Mouse (Mus musculus): ENCODE data around the gene Tnrc18. TPM values are rescaled to one million over a fixed set of nuclear protein-coding genes. Genes with fewer than 3 reads are reported as not detected.
A peak's percentile ranks its signal among the peaks of the same experiment; 100 is the strongest.

Gene Tnrc18
- polyA plus RNA-seq, 1 experiment from 2014 or later: 8.9 TPM

GRCm38 (mm10) chr5:142703569-142703968 is 113.9 kb downstream of the Tnrc18 start:
- Histone ChIP-seq H3K9me3 (replicated peaks) (no peaks in the 10 kb centered on the region), H3K27me3 (replicated peaks) (peaks cover 63% of the 10 kb centered on the region)
- 72% methylated on average over 10 of the region's 10 CpGs for WGBS (ENCODE audit: insufficient replicate concordance)

DNA sequence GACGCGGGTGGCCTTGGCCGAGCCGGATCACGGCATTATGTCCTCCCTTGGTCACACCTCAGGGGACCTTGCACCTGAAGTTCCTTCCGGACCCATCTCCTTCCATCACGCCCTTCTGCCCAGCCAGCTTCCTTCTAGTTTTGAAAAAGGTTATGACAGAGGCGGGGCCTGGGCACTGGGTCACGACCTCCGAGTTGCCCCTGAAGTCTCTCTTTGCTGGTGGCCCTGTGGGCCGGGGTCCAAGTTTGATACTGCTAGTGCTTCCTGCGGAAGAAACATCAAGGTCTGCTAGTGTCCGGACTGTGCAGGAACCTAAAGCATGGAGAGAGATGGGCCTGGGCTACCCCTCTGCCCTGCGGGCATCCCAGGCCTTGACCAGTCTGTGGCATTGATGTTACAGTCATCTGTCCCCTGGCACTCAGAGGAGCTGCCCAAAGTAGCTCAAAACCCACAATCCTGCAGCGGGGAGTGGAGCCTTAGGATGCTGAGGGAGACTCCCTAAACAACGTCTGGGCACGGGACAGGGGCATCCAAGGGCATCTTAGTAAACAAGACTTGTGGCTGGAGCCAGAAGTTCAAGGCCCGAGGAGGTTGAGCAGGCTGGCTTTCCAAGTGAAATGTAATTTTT is 114.8 kb downstream of the Tnrc18 start:
- peak overlapping the region; percentile 57 for H3K4me3 ChIP-seq
- H3K4me2 ChIP-seq: peak overlapping the region; percentile 83
- H3K36me3 ChIP-seq: no peaks in the 10 kb centered on the region
- no peak overlapping the region for H3K9ac ChIP-seq
- H3K27ac ChIP-seq: no peak overlapping the region
- H3K27me3 ChIP-seq (replicated peaks): peaks cover 70% of the 10 kb centered on the region
- no peak for ATAC-seq
- peaks cover 17% of the 10 kb centered on the region for H3K4me1 ChIP-seq
- WGBS (ENCODE audit: insufficient replicate concordance): 26% methylated on average over 18 of the region's 18 CpGs
- no peaks in the 10 kb centered on the region for H3K9me3 ChIP-seq (replicated peaks)

More at GRCm38 (mm10) chr5:142703569-142703968, 113.9 kb downstream of the Tnrc18 start:
- Histone ChIP-seq H3K36me3 (no peaks in the 10 kb centered on the region), H3K27ac (no peak overlapping the region), H3K4me1 (peaks cover 17% of the 10 kb centered on the region), H3K4me3 (no peak overlapping the region), H3K4me2 (no peak overlapping the region), H3K9ac (no peak overlapping the region)
- ATAC-seq: no peak

GRCm38 (mm10) chr5:142701651-142702510 is 115.6 kb downstream of the Tnrc18 start:
- H3K9me3 ChIP-seq (replicated peaks): no peaks in the 10 kb centered on the region
- ATAC-seq: peak; percentile 68
- H3K27ac ChIP-seq: no peak overlapping the region
- H3K4me3 ChIP-seq: peak overlapping the region; percentile 57
- H3K36me3 ChIP-seq: no peaks in the 10 kb centered on the region
- WGBS (ENCODE audit: insufficient replicate concordance): 1% methylated on average over 62 of the region's 72 CpGs
- H3K27me3 ChIP-seq (replicated peaks): peaks cover 74% of the 10 kb centered on the region
- no peak overlapping the region; the same call in 1 of the 2 replicates for H3K9ac ChIP-seq
- peaks cover 17% of the 10 kb centered on the region for H3K4me1 ChIP-seq
- H3K4me2 ChIP-seq: peak overlapping the region; percentile 83

- Histone ChIP-seq H3K27me3 (replicated peaks) (peaks cover 80% of the 10 kb centered on the region), H3K9ac (no peak overlapping the region), H3K4me1 (peaks cover 17% of the 10 kb centered on the region), H3K9me3 (replicated peaks) (no peaks in the 10 kb centered on the region), H3K4me2 (peak overlapping the region; percentile 83), H3K27ac (no peak overlapping the region), H3K36me3 (no peaks in the 10 kb centered on the region), H3K4me3 (peak overlapping the region; percentile 57; the same call in 1 of the 2 replicates)
- ATAC-seq: peak; percentile 45
- 11% methylated on average over 15 of the region's 15 CpGs for WGBS (ENCODE audit: insufficient replicate concordance)
These were observed 116.4 kb downstream of the Tnrc18 start for GRCm38 (mm10) chr5:142700842-142701589.

GRCm38 (mm10) chr5:142697742-142698141 is 119.7 kb downstream of the Tnrc18 start:
- H3K27me3 ChIP-seq (replicated peaks): peaks cover 71% of the 10 kb centered on the region
- no peaks in the 10 kb centered on the region for H3K9me3 ChIP-seq (replicated peaks)
- ATAC-seq: no peak
- H3K9ac ChIP-seq: no peak overlapping the region
- 49% methylated on average over 2 of the region's 2 CpGs for WGBS (ENCODE audit: insufficient replicate concordance)
- peaks cover 17% of the 10 kb centered on the region for H3K4me1 ChIP-seq
- no peak overlapping the region for H3K4me3 ChIP-seq
- H3K4me2 ChIP-seq: no peak overlapping the region
- no peaks in the 10 kb centered on the region for H3K36me3 ChIP-seq
- H3K27ac ChIP-seq: no peak overlapping the region

DNA sequence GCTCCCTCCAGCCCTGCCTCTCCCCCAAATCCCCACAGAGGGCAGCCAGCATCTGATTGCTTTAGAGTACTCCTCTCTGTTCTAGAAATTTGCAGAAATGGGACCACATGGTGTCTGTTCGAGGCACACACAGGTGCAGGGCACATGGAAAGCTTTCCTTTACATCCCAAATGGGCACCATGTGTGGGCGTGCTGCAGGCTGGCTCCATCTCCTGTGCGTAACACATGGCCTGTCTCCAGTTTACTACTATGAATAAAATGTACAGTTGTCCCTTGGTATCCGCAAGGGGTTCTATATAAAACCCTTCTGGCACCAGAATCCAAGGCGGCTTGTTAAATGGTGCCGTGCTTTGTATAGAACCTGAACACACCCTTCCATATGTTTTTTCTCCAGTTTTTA is 120.6 kb downstream of the Tnrc18 start:
- no peak overlapping the region for H3K9ac ChIP-seq
- peaks cover 8% of the 10 kb centered on the region for H3K4me1 ChIP-seq
- no peak overlapping the region for H3K27ac ChIP-seq
- no peak for ATAC-seq
- H3K9me3 ChIP-seq (replicated peaks): no peaks in the 10 kb centered on the region
- H3K4me2 ChIP-seq: no peak overlapping the region
- no peak overlapping the region for H3K4me3 ChIP-seq
- WGBS (ENCODE audit: insufficient replicate concordance): 72% methylated on average over 6 of the region's 6 CpGs
- peaks cover 66% of the 10 kb centered on the region for H3K27me3 ChIP-seq (replicated peaks)
- no peaks in the 10 kb centered on the region for H3K36me3 ChIP-seq

GRCm38 (mm10) chr5:142696258-142696657 is 121.2 kb downstream of the Tnrc18 start:
- H3K27me3 ChIP-seq (replicated peaks): peaks cover 60% of the 10 kb centered on the region

GRCm38 (mm10) chr5:142694627-142695340 is 122.7 kb downstream of the Tnrc18 start:
- no peaks in the 10 kb centered on the region for H3K36me3 ChIP-seq
- H3K27ac ChIP-seq: no peak overlapping the region
- H3K9ac ChIP-seq: no peak overlapping the region
- H3K27me3 ChIP-seq (replicated peaks): peaks cover 47% of the 10 kb centered on the region
- WGBS (ENCODE audit: insufficient replicate concordance): 10% methylated on average over 12 of the region's 12 CpGs
- ATAC-seq: no peak
- H3K9me3 ChIP-seq (replicated peaks): no peaks in the 10 kb centered on the region
- no peak overlapping the region for H3K4me2 ChIP-seq
- H3K4me1 ChIP-seq: no peaks in the 10 kb centered on the region
- no peak overlapping the region for H3K4me3 ChIP-seq

More at GRCm38 (mm10) chr5:142696258-142696657, 121.2 kb downstream of the Tnrc18 start:
- no peaks in the 10 kb centered on the region for H3K36me3 ChIP-seq
- no peak for ATAC-seq
- no peak overlapping the region for H3K4me2 ChIP-seq
- no peaks in the 10 kb centered on the region for H3K9me3 ChIP-seq (replicated peaks)
- H3K9ac ChIP-seq: no peak overlapping the region
- H3K27ac ChIP-seq: no peak overlapping the region
- H3K4me3 ChIP-seq: no peak overlapping the region
- peaks cover 2% of the 10 kb centered on the region for H3K4me1 ChIP-seq
- 25% methylated on average over 6 of the region's 6 CpGs for WGBS (ENCODE audit: insufficient replicate concordance)

DNA sequence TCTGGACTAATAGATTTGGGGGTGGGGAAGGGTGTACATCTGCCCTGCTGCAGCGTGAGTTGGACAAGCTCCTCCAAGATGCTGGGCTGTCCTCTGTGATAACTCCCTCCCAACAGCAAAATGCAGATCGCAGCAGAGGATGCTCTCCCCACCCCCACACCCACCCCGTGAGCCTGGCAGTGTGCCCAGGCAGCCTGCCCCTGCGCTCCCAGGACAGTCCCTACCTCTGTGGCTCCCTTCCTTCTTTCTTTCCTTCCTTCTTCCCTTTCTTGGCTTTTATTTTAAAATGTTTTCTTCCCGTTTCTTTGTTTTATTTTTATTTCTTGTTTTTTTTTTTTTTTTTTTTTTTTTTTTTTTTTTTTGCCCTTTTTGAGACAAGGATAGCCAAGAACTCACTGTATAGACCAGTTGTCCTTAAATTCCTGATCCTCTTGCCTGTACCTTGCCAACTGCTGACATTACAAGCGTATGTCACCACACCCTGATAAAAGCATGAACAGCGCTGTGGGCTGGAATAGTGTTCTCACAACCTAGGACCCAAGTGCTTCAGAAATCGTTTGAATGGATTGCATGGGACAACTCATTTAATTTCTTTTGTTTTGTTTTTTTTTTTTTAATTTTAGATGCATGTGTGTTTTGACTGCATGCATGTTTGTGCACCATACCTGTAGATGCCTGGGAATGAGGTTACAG is 123.6 kb downstream of the Tnrc18 start:
- H3K9ac ChIP-seq: no peak overlapping the region
- ATAC-seq: no peak
- H3K9me3 ChIP-seq (replicated peaks): no peaks in the 10 kb centered on the region
- H3K4me3 ChIP-seq: no peak overlapping the region
- peaks cover 45% of the 10 kb centered on the region for H3K27me3 ChIP-seq (replicated peaks)
- no peak overlapping the region for H3K4me2 ChIP-seq
- no peaks in the 10 kb centered on the region for H3K36me3 ChIP-seq
- no peak overlapping the region for H3K27ac ChIP-seq
- 39% methylated on average over 8 of the region's 8 CpGs for WGBS (ENCODE audit: insufficient replicate concordance)
- no peaks in the 10 kb centered on the region for H3K4me1 ChIP-seq

DNA sequence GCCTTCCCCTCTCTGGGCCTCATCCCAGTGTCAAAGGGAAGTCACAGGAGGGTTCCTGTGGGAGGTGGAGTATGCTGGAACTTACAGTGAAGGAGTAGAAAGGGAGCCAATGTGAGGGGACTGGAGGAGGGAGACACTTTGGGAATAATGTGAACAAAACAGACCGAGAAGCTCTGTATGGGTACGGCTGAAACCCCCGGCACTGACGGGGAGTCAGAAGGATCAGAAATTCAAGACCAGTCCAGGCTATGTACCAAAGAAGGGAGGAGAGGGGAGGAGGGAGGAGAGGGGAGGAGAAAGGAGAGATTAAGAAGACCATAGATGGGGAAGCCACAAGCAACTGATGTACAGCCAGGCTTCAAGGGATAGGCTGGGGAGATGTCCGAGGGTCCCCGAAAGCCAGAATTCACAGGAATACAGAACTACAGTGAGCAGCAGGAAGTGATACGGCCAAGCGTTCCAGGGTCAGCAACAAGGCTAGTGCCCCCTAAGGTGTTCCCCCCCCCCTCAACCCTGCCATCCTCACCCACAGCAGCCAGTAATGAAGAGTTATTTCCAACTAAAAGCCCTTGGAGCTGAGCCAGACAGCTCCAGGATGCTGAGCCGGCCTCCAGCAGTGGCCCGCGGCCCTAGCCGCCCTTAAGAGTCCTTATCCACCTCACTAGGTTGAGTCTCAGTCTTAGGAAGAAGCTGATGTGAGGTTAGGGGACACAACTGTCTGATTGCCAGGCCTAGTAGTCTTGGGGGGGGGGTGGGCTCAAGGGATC is 124.3 kb downstream of the Tnrc18 start:
- 75% methylated on average over 12 of the region's 12 CpGs for WGBS (ENCODE audit: insufficient replicate concordance)
- ATAC-seq: no peak
- Histone ChIP-seq H3K4me1 (no peaks in the 10 kb centered on the region), H3K9me3 (replicated peaks) (no peaks in the 10 kb centered on the region), H3K27me3 (replicated peaks) (peaks cover 40% of the 10 kb centered on the region), H3K4me3 (no peak overlapping the region), H3K27ac (no peak overlapping the region), H3K36me3 (no peaks in the 10 kb centered on the region), H3K4me2 (no peak overlapping the region), H3K9ac (no peak overlapping the region)
